Mouse (Mus musculus): ENCODE data around the gene Spcs2. TPM values are rescaled to one million over a fixed set of nuclear protein-coding genes. Genes with fewer than 3 reads are reported as not detected.

The Spcs2 gene
- 75.5 and 101 TPM in 2 replicates for polyA plus RNA-seq (2012; rRNA removed)

- TF ChIP-seq POLR2A (IDR thresholded peaks at IDR 0.05; ENCODE audit: borderline replicate concordance, extremely low read depth, insufficient read depth, insufficient read length, poor library complexity, severe bottlenecking) (no peak), CTCF (IDR thresholded peaks at IDR 0.05; ENCODE audit: borderline replicate concordance, extremely low read depth, insufficient read depth, insufficient read length) (no peak)
- no peak for DNase-seq (ENCODE audit: low read depth)
These were observed at the start of gene Spcs2 for GRCm38 (mm10) chr7:99863362-99863761. TSS of gene Spcs2 (minus strand) at chr7:99863462.

GRCm38 (mm10) chr7:99911038-99911437, 47.8 kb upstream of the Spcs2 start:
- no peak for DNase-seq (ENCODE audit: low read depth)
- TF ChIP-seq POLR2A (IDR thresholded peaks at IDR 0.05; ENCODE audit: borderline replicate concordance, extremely low read depth, insufficient read depth, insufficient read length, poor library complexity, severe bottlenecking) (no peak), CTCF (IDR thresholded peaks at IDR 0.05; ENCODE audit: borderline replicate concordance, extremely low read depth, insufficient read depth, insufficient read length) (no peak)

- DNase-seq (ENCODE audit: low read depth), result no peak
- no peak for TF ChIP-seq CTCF (IDR thresholded peaks at IDR 0.05; ENCODE audit: borderline replicate concordance, extremely low read depth, insufficient read depth, insufficient read length)
These were observed 44.2 kb upstream of the Spcs2 start for GRCm38 (mm10) chr7:99907463-99907862.

DNA sequence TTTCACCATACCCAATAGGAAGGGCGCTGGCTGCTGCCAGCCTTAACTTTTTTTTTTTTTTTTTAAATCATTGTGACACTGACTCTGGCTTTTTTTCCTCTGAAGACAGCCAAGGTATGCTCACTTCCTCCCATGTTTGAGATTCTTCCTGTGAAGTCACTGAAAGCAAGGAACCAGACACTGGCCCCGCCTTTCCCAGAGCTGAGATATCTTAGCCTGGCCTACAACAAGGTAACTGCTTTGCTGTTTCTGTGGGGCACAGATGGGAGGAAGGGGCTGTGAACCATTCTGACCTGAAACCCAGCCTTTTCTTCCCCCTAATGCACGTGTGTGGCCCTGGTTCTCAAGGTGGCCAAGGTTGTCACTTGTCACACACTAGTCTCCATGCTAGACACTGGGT, 43.1 kb upstream of the Spcs2 start:
- no peak for DNase-seq (ENCODE audit: low read depth)
- no peak for TF ChIP-seq POLR2A (IDR thresholded peaks at IDR 0.05; ENCODE audit: borderline replicate concordance, extremely low read depth, insufficient read depth, insufficient read length, poor library complexity, severe bottlenecking)
- no peak for TF ChIP-seq CTCF (IDR thresholded peaks at IDR 0.05; ENCODE audit: borderline replicate concordance, extremely low read depth, insufficient read depth, insufficient read length)

DNA sequence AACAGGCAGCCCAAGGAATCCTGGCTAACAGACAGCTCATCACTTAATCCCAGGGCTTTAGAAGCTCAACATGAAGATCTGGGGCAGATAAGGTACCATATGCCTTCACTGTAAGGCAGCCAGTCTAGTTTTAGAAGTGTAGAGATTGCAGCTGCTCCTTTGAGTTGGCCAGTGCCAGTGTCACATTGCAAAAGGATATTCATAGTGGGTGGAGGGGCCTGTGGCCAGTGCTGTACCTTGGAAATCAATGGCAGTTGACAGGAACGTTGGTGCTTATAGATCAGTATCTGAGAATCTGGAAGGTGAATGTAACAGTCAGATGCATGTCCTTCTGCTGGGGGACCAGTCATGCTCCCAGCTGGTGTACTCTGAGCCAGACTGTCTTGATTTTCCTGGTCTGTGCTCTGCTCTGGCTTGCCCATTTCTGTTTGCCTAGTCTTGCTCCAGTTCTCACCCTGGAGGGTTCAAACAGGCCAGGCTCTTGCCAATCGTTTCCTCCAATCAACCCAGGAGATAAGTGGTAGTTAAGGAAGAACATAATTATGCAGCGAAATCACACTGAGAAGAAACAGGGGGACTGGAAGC, 41.3 kb upstream of the Spcs2 start:
- no peak for DNase-seq (ENCODE audit: low read depth)
- TF ChIP-seq POLR2A (IDR thresholded peaks at IDR 0.05; ENCODE audit: borderline replicate concordance, extremely low read depth, insufficient read depth, insufficient read length, poor library complexity, severe bottlenecking) (no peak), CTCF (IDR thresholded peaks at IDR 0.05; ENCODE audit: borderline replicate concordance, extremely low read depth, insufficient read depth, insufficient read length) (no peak)

DNA sequence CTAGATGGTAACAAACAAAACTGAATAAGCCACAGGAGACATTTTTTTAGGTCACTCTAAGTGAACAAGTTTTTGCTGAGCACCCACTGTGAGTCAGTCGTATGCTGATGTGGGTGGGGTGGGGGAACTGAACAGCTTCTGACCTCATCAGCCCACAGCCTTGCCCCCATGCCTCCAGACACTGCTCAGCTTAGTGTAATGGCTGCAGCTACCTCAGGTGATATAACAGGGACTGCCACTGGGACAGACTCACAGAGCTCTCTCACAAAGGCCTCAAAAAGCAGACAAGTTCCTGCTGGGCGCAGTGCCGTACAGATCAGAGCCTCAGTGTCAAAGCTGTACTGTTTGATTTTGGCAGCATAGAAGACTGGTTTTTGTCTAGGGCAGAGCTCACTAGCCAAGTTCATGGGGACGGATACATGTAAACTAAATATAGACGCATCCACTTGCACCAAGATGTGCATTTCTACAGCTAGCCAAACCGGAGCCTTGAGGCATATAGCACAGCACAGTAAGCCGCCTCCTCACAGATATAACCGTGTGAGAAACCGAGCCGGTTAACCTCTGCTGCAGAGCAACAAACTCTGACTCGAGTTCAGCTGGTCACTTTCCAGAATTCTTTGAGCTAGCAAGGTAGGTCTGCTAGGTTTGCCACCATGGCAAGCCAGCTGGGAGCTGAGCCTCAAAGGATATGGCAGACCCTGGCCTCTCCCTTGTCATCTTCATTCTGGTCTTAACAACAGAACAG, 39.8 kb upstream of the Spcs2 start:
- peak; percentile 49 for DNase-seq (ENCODE audit: low read depth)
- no peak for TF ChIP-seq CTCF (IDR thresholded peaks at IDR 0.05; ENCODE audit: borderline replicate concordance, extremely low read depth, insufficient read depth, insufficient read length)
- TF ChIP-seq POLR2A (IDR thresholded peaks at IDR 0.05; ENCODE audit: borderline replicate concordance, extremely low read depth, insufficient read depth, insufficient read length, poor library complexity, severe bottlenecking), result no peak

- no peak for DNase-seq (ENCODE audit: low read depth)
- no peak for TF ChIP-seq CTCF (IDR thresholded peaks at IDR 0.05; ENCODE audit: borderline replicate concordance, extremely low read depth, insufficient read depth, insufficient read length)
- TF ChIP-seq POLR2A (IDR thresholded peaks at IDR 0.05; ENCODE audit: borderline replicate concordance, extremely low read depth, insufficient read depth, insufficient read length, poor library complexity, severe bottlenecking), result no peak
These were observed 38.9 kb upstream of the Spcs2 start for GRCm38 (mm10) chr7:99902208-99902607.

- DNase-seq (ENCODE audit: low read depth), result no peak
- no peak for TF ChIP-seq CTCF (IDR thresholded peaks at IDR 0.05; ENCODE audit: borderline replicate concordance, extremely low read depth, insufficient read depth, insufficient read length)
- TF ChIP-seq POLR2A (IDR thresholded peaks at IDR 0.05; ENCODE audit: borderline replicate concordance, extremely low read depth, insufficient read depth, insufficient read length, poor library complexity, severe bottlenecking), result no peak
These were observed 33.6 kb upstream of the Spcs2 start for GRCm38 (mm10) chr7:99896905-99897304.

DNA sequence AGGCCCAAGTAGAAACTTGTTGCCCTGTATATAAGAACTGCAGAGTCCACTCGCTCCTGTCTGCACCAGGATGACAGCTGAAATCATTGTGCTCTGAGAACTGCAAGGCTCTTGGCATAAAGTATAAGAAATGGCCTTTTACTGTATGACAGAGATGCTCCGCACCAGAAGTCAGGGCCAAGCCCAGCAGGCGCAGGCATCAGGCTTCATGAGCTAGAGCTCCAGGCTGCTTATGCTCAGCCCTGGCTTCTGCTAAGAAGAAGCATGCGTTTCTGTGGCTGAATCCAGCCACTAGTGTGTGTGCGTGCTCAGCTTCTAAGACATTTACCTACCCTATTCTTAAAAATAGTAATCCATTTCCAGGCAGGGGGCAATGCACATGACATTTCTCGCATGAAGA, 31.2 kb upstream of the Spcs2 start:
- peak; percentile 37 for DNase-seq (ENCODE audit: low read depth)
- TF ChIP-seq CTCF (IDR thresholded peaks at IDR 0.05; ENCODE audit: borderline replicate concordance, extremely low read depth, insufficient read depth, insufficient read length) (no peak), POLR2A (IDR thresholded peaks at IDR 0.05; ENCODE audit: borderline replicate concordance, extremely low read depth, insufficient read depth, insufficient read length, poor library complexity, severe bottlenecking) (no peak)

DNA sequence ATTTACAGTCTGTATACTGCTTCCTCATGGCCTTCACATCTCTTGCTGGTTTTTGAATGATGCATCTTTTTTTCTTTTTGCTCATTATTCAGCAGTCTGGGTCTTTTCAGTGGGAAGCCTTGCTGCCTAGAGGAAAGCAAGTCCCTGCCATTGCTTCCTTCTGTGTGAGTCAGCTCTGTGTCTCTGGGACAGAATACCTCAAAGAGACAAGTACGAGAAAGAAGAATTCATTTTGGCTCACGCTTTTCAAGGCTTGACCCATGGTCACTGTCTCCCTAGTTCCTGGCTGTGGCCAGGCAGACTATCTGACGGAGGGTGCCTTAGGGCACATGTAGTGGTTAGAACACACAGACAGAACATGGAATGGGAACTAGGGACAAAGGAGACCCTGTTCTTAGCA, 30.7 kb upstream of the Spcs2 start:
- no peak for DNase-seq (ENCODE audit: low read depth)
- TF ChIP-seq POLR2A (IDR thresholded peaks at IDR 0.05; ENCODE audit: borderline replicate concordance, extremely low read depth, insufficient read depth, insufficient read length, poor library complexity, severe bottlenecking) (no peak), CTCF (IDR thresholded peaks at IDR 0.05; ENCODE audit: borderline replicate concordance, extremely low read depth, insufficient read depth, insufficient read length) (no peak)

- TF ChIP-seq CTCF (IDR thresholded peaks at IDR 0.05; ENCODE audit: borderline replicate concordance, extremely low read depth, insufficient read depth, insufficient read length), result no peak
- no peak for TF ChIP-seq POLR2A (IDR thresholded peaks at IDR 0.05; ENCODE audit: borderline replicate concordance, extremely low read depth, insufficient read depth, insufficient read length, poor library complexity, severe bottlenecking)
- DNase-seq (ENCODE audit: low read depth), result no peak
These were observed 29.1 kb upstream of the Spcs2 start for GRCm38 (mm10) chr7:99892351-99892750.

DNA sequence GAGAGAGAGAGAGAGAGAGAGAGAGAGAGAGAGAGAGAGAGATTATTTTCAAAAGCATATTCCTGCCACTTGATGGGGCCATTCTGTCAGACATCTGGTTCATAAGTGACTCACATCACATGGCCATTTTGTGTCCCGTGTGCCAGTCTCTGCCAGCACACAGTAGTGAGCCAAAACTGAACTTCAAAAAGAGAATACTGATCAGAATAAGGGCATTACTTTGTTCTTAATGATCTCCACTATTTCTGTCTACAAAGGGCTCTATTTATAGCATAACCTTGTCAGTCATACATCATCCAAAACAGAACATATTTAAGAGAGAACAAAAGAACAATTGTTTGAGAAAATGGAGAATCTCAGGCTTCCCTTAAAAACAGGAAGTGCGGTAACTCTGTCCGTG, 28.2 kb upstream of the Spcs2 start:
- no peak for TF ChIP-seq CTCF (IDR thresholded peaks at IDR 0.05; ENCODE audit: borderline replicate concordance, extremely low read depth, insufficient read depth, insufficient read length)
- no peak for TF ChIP-seq POLR2A (IDR thresholded peaks at IDR 0.05; ENCODE audit: borderline replicate concordance, extremely low read depth, insufficient read depth, insufficient read length, poor library complexity, severe bottlenecking)
- DNase-seq (ENCODE audit: low read depth), result no peak
